Mouse (Mus musculus): Measurements from ENCODE around the gene Hmgb3. TPM values are rescaled to one million over a fixed set of nuclear protein-coding genes. Genes with fewer than 3 reads are reported as not detected.
A peak's percentile ranks its signal among the peaks of the same experiment; 100 is the strongest.

The Hmgb3 gene
- polyA plus RNA-seq, 1 experiment = 29.4 TPM

DNA sequence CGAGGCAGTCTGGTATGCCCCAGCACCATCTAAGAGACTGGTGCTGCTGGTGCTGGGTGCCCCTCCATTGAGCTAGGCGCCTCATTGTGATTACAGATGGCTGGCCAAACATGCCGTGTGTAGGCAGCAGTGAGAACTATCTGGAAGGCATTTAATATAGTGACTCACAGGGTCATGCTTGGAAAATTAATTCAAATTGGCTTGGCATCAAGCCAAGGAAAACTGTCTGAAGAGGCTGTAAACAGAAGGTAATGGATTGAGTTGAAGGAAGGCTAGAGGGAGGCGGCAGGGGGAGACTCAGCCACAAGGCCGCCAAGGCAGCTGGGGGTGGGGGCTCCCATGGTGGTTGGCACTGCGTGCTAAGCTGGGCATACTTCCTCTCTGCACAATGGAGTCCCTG lies 27.1 kb upstream of the Hmgb3 start:
- Histone ChIP-seq H3K4me3 (replicated peaks; ENCODE audit: insufficient read depth, low read depth, low read length) (no peak overlapping the region), H3K27me3 (ENCODE audit: control insufficient read depth, insufficient read depth, low read length) (no peaks in the 10 kb centered on the region), H3K4me1 (ENCODE audit: control insufficient read depth, insufficient read depth, low read length) (no peaks in the 10 kb centered on the region), H3K27ac (ENCODE audit: insufficient read depth, low read length) (no peak overlapping the region)
- peak in 1 of 2 experiments; percentile 29 for DNase-seq
- TF ChIP-seq CTCF (IDR thresholded peaks at IDR 0.05; ENCODE audit: borderline replicate concordance, insufficient read depth, low read depth, low read length) (no peak), POLR2A (IDR thresholded peaks at IDR 0.05; ENCODE audit: borderline replicate concordance, insufficient read depth, low read length) (no peak)
- 22% methylated on average over 6 of the region's 6 CpGs for WGBS

DNA sequence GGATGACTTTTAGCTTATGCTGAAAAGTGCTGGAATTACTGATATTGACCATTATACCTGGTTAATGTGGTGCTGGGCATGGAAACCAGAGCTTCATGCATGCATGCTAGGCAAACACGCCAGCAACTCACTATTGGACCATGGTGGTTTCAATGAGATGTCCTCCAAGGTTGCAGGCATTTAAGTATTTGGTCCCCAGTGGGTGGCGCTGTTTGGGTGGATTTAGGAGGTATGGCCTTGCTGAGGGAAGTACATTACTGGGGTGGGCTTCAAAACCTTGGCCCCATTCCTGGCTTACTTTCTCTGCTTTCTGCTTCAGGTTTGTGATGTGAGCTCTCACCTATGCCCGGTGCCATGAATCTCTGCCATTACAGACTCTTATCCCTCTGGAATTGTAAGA lies 23.1 kb upstream of the Hmgb3 start:
- WGBS = 76% methylated on average over 3 of the region's 3 CpGs
- no peaks in the 10 kb centered on the region for H3K27me3 ChIP-seq (ENCODE audit: control insufficient read depth, insufficient read depth, low read length)
- no peak overlapping the region for H3K27ac ChIP-seq (ENCODE audit: insufficient read depth, low read length)
- no peak for DNase-seq
- H3K4me3 ChIP-seq (replicated peaks; ENCODE audit: insufficient read depth, low read depth, low read length) = no peak overlapping the region
- no peak for TF ChIP-seq CTCF (IDR thresholded peaks at IDR 0.05; ENCODE audit: borderline replicate concordance, insufficient read depth, low read depth, low read length)
- TF ChIP-seq POLR2A (IDR thresholded peaks at IDR 0.05; ENCODE audit: borderline replicate concordance, insufficient read depth, low read length) = no peak
- no peaks in the 10 kb centered on the region for H3K4me1 ChIP-seq (ENCODE audit: control insufficient read depth, insufficient read depth, low read length)

DNA sequence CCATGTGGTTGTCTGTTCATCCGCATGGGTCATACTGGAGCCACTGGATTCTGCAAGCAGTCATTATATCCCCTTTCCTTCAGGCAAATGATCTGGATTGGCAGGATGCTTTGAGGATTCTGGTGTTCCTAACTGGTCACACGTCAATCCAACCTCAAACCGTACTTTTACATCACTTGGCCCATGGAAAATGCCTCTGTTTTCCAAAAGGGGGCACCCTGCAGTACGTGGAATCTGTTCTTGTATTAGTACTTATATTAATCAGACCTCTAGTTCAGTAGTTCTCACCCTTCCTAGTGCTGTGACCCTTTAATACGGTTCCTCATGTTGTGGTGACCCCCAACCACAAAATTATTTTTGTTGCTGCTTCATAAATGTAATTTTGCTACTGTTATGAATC lies 21.6 kb upstream of the Hmgb3 start:
- H3K27me3 ChIP-seq (ENCODE audit: control insufficient read depth, insufficient read depth, low read length) = no peaks in the 10 kb centered on the region
- H3K27ac ChIP-seq (ENCODE audit: insufficient read depth, low read length) = no peak overlapping the region
- H3K4me3 ChIP-seq (replicated peaks; ENCODE audit: insufficient read depth, low read depth, low read length) = no peak overlapping the region
- H3K4me1 ChIP-seq (ENCODE audit: control insufficient read depth, insufficient read depth, low read length) = no peaks in the 10 kb centered on the region
- TF ChIP-seq CTCF (IDR thresholded peaks at IDR 0.05; ENCODE audit: borderline replicate concordance, insufficient read depth, low read depth, low read length) = no peak
- no peak for TF ChIP-seq POLR2A (IDR thresholded peaks at IDR 0.05; ENCODE audit: borderline replicate concordance, insufficient read depth, low read length)
- WGBS = 81% methylated on average over 5 of the region's 5 CpGs
- no peak for DNase-seq

DNA sequence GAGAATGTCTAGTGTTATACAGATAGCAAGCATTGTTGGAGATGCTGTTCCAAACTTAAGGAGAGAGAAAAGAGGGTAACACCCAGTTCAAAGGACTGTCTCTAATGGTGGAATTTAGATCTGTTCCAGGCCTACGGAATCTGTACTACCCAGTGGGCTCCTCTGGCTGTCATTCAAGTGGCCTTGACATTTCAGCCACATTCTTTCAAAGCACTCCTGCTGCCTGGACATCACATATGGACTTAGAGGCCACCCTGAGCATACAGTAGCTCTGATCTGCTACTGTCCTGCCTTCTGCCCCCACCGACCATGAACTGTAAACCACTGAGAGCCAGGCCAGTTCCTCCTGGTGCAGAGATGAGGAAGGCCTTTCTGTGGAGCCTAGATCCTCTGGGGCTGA lies 17.9 kb upstream of the Hmgb3 start:
- TF ChIP-seq POLR2A (IDR thresholded peaks at IDR 0.05; ENCODE audit: borderline replicate concordance, insufficient read depth, low read length) (no peak), CTCF (IDR thresholded peaks at IDR 0.05; ENCODE audit: borderline replicate concordance, insufficient read depth, low read depth, low read length) (no peak)
- H3K27me3 ChIP-seq (ENCODE audit: control insufficient read depth, insufficient read depth, low read length) = no peaks in the 10 kb centered on the region
- no peak for DNase-seq
- no peak overlapping the region for H3K27ac ChIP-seq (ENCODE audit: insufficient read depth, low read length)
- no peaks in the 10 kb centered on the region for H3K4me1 ChIP-seq (ENCODE audit: control insufficient read depth, insufficient read depth, low read length)
- WGBS = 72% methylated on average over 2 of the region's 2 CpGs
- no peak overlapping the region for H3K4me3 ChIP-seq (replicated peaks; ENCODE audit: insufficient read depth, low read depth, low read length)

DNA sequence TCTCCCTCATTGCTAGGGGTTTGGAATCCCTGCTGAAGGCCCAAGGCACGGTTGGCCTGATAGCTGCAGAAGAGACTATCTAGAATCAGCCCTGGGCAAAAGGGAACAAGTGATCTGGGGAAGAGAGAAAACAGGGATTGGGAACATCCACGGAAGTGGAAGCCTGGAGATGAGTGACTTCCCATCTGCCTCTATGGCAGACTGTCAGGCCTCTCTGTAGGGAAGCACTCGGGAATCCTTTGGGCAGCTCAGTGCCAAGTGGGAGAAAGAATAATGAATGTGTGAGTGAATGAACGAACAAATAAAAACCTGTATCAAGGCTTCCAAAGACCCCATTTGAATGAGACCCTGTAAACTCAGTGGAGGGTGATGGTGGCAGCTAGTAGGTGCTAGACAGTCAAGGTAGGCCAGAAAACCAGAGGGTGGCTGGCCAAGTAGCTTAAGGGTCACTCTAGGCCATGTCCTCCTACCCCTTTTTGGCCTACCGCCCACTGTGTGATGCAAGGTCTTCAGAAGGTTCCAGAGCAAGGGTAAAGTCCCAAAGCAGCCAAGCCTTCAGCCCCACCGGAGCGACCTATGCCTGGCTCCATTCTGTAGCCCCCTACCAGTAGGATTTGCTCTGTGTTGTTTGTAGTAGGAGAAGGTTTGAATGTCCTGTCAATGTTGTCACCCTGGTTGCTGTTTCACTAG lies 14.8 kb upstream of the Hmgb3 start:
- WGBS = 43% methylated on average over 7 of the region's 7 CpGs
- no peak overlapping the region for H3K27ac ChIP-seq (ENCODE audit: insufficient read depth, low read length)
- no peak overlapping the region for H3K4me3 ChIP-seq (replicated peaks; ENCODE audit: insufficient read depth, low read depth, low read length)
- peak; percentile 15 to 30 for DNase-seq
- TF ChIP-seq POLR2A (IDR thresholded peaks at IDR 0.05; ENCODE audit: borderline replicate concordance, insufficient read depth, low read length) (no peak), CTCF (IDR thresholded peaks at IDR 0.05; ENCODE audit: borderline replicate concordance, insufficient read depth, low read depth, low read length) (no peak)
- H3K27me3 ChIP-seq (ENCODE audit: control insufficient read depth, insufficient read depth, low read length) = no peaks in the 10 kb centered on the region
- no peaks in the 10 kb centered on the region for H3K4me1 ChIP-seq (ENCODE audit: control insufficient read depth, insufficient read depth, low read length)

DNA sequence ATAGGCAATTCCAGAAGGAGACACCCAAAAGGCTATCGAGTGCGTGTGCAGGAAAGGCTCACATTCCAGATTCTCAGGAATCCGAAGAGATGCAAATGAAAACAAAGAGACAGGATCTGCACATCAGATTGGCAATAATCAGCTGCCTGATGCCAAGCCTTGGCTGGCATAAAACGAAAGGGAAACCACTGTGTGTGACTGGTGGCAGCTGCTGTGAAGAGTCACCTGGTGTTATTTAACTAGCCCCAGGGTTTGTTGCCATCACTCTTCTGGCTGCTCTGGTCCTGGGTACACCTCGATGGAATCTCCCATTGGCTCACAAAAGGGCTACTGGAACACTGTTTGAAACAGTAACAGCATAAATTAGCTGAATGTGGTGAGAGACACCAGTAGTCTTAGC lies 11.0 kb upstream of the Hmgb3 start:
- DNase-seq = no peak
- H3K27ac ChIP-seq (ENCODE audit: insufficient read depth, low read length) = no peak overlapping the region
- WGBS = 34% methylated on average over 5 of the region's 5 CpGs
- H3K4me1 ChIP-seq (ENCODE audit: control insufficient read depth, insufficient read depth, low read length) = no peaks in the 10 kb centered on the region
- TF ChIP-seq POLR2A (IDR thresholded peaks at IDR 0.05; ENCODE audit: borderline replicate concordance, insufficient read depth, low read length) (no peak), CTCF (IDR thresholded peaks at IDR 0.05; ENCODE audit: borderline replicate concordance, insufficient read depth, low read depth, low read length) (no peak)
- H3K4me3 ChIP-seq (replicated peaks; ENCODE audit: insufficient read depth, low read depth, low read length) = no peak overlapping the region
- no peaks in the 10 kb centered on the region for H3K27me3 ChIP-seq (ENCODE audit: control insufficient read depth, insufficient read depth, low read length)

DNA sequence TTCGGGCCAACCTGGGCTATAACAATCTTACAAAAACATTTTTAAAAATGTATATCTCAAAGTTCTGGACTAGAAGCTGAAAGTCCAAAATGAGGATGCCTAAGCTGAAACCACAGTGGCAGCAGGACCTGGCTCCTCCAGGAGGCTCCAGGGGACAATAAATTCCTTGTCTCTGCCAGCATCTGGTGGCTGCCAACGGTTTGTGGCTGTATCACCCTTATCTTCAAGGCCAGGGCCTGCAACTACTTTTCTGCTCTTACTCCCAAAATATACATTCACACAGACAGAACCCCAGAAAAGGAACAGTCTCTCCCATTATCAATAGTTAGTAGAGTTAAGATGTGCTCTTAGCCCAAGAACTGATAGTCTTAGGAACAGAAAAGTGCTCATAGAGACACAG lies 10.6 kb upstream of the Hmgb3 start:
- Histone ChIP-seq H3K27ac (ENCODE audit: insufficient read depth, low read length) (no peak overlapping the region), H3K27me3 (ENCODE audit: control insufficient read depth, insufficient read depth, low read length) (no peaks in the 10 kb centered on the region), H3K4me1 (ENCODE audit: control insufficient read depth, insufficient read depth, low read length) (no peaks in the 10 kb centered on the region), H3K4me3 (replicated peaks; ENCODE audit: insufficient read depth, low read depth, low read length) (no peak overlapping the region)
- no peak for TF ChIP-seq POLR2A (IDR thresholded peaks at IDR 0.05; ENCODE audit: borderline replicate concordance, insufficient read depth, low read length)
- no peak for TF ChIP-seq CTCF (IDR thresholded peaks at IDR 0.05; ENCODE audit: borderline replicate concordance, insufficient read depth, low read depth, low read length)
- no peak for DNase-seq
- 51% methylated on average over 2 of the region's 2 CpGs for WGBS

DNA sequence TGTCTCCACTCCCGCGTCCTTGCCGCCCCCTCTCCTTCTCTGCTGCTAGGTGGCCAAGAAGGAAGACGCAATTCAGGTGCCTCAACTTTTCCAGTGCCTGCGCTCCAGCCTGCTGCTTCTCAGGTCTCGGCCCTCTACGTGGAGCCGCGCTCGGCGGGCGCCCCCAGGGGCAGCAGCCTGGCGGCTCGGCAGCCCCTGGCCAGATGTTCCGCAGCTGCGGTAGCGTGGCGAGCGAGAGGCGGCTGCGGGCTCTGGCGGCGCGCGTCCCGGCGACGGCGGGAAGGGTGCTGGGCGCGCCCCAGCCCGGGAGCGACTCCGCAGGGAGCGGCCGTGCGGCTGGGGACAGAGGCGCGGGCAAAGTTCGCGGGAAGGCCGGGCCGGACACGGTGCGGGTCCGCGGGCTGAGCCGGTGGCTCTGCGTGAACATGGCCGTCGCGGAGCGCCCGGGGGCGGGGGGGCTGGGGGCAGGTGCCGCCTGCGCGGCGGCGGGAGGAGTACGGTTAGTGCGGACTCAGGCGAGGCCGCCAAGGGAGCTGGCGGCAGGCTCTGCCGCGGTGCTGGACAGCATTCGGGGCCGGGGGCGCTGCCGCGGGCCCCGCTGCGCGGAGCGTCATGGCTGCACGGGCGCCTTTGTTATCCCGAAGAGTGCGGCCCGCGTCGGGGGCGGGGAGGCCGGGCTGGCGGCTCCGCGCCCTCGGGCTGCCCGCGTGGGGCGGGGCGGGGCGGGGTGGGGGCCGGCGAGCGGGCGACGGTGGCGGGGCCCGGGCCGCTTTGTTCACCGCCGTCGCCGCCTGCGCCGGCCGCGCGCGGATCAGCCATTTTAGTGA lies 610 bp downstream of the Hmgb3 start:
- Histone ChIP-seq H3K4me3 (replicated peaks; ENCODE audit: insufficient read depth, low read depth, low read length) (peak overlapping the region; percentile 83), H3K27ac (ENCODE audit: insufficient read depth, low read length) (no peak overlapping the region), H3K4me1 (ENCODE audit: control insufficient read depth, insufficient read depth, low read length) (no peaks in the 10 kb centered on the region), H3K27me3 (ENCODE audit: control insufficient read depth, insufficient read depth, low read length) (no peaks in the 10 kb centered on the region)
- 8% methylated on average over 61 of the region's 112 CpGs for WGBS
- DNase-seq = peak; percentile 9 to 20
- no peak for TF ChIP-seq POLR2A (IDR thresholded peaks at IDR 0.05; ENCODE audit: borderline replicate concordance, insufficient read depth, low read length)
- TF ChIP-seq CTCF (IDR thresholded peaks at IDR 0.05; ENCODE audit: borderline replicate concordance, insufficient read depth, low read depth, low read length) = no peak

Measured in cerebellum, adult 2 months (tissue).